Mouse (Mus musculus) duodenum, adult 2 months (tissue): Measurements from ENCODE around the gene Saa3. TPM values are rescaled to one million over a fixed set of nuclear protein-coding genes. Genes with fewer than 3 reads are reported as not detected.

ENCODE experiments used
- polyA plus RNA-seq: library from polyadenylated mRNA; depleted of rRNA; stranded (reverse); fragments of >200 nt; gene quantifications from 2 replicates; pipeline ENCODE4 v1.2.3, GENCODE M21; 2012; ENCODE audit warnings: low replicate concordance; rRNA removed

Gene Saa3
- polyA plus RNA-seq: 0.21 and 0.30 TPM in 2 replicates

GRCm38 (mm10) chr7:46715600-46715999 is at the start of gene Saa3:
Saa3 (minus strand) TSS chr7:46715700.

GRCm38 (mm10) chr7:46751490-46751889 is 36.0 kb upstream of the Saa3 start, which contains the start of gene Saa2:
Saa2 (plus strand) TSS chr7:46751790.

GRCm38 (mm10) chr7:46742880-46743279 is 27.4 kb upstream of the Saa3 start, which contains the start of gene Saa1:
Saa1 (minus strand) TSS chr7:46742980.

GRCm38 (mm10) chr7:46732458-46732857 is 17.0 kb upstream of the Saa3 start, which contains the start of gene Saa4:
Saa4 (minus strand) TSS chr7:46732603.

GRCm38 (mm10) chr7:46710390-46710844 is 5.1 kb downstream of the Saa3 start, which contains the start of gene Saal1:
Saal1 (minus strand) TSS chr7:46710680.

GRCm38 (mm10) chr7:46672160-46672672 is 43.3 kb downstream of the Saa3 start, which contains the start of gene Tph1:
Tph1 (minus strand) TSS chr7:46672537.

Other genes starting within 250 kb of the Saa3 start
- 5.3 and 5.6 TPM in 2 replicates for gene Sergef, start 75.9 kb downstream of the Saa3 start, polyA plus RNA-seq
- 2.4 and 2.9 TPM in 2 replicates for gene Tph1, start 43.2 kb downstream of the Saa3 start, polyA plus RNA-seq
- gene Saal1, start 5.0 kb downstream of the Saa3 start, polyA plus RNA-seq: 1.7 and 2.8 TPM in 2 replicates
- 0.07 TPM in 1 of 2 replicates, not detected in the other for gene Saa4, start 16.9 kb upstream of the Saa3 start, polyA plus RNA-seq
- gene Saa1, start 27.3 kb upstream of the Saa3 start, polyA plus RNA-seq: 0.21 TPM in 1 of 2 replicates, not detected in the other
- gene Saa2, start 36.1 kb upstream of the Saa3 start, polyA plus RNA-seq: not detected in 2 replicates
- gene Hps5, start 80.4 kb upstream of the Saa3 start, polyA plus RNA-seq: 15.4 and 20.0 TPM in 2 replicates
- 2.2 and 4.8 TPM in 2 replicates for gene Gtf2h1, start 80.4 kb upstream of the Saa3 start, polyA plus RNA-seq
- gene Ldha, start 125.8 kb upstream of the Saa3 start, polyA plus RNA-seq: 740 and 1,417 TPM in 2 replicates
- gene Ldhc, start 145.5 kb upstream of the Saa3 start, polyA plus RNA-seq: not detected in 2 replicates
- gene Tsg101, start 204.3 kb upstream of the Saa3 start, polyA plus RNA-seq: 100 and 104 TPM in 2 replicates
- gene Uevld, start 242.8 kb upstream of the Saa3 start, polyA plus RNA-seq: 0.74 and 0.77 TPM in 2 replicates